Mouse (Mus musculus) C2C12 (cell line): ENCODE results near the gene Pdcl.

Experiments used
- CTCF ChIP-seq: IDR thresholded peaks from one replicate; pipeline ENCODE4 v1.5.1; 2011; ENCODE audit not compliant: control insufficient read depth, insufficient read depth, insufficient read length
- MYOD1 ChIP-seq: IDR thresholded peaks from one replicate; pipeline ENCODE4 v1.6.1; 2011; ENCODE audit warnings: low read depth; ENCODE audit not compliant: control insufficient read depth, insufficient read length

DNA sequence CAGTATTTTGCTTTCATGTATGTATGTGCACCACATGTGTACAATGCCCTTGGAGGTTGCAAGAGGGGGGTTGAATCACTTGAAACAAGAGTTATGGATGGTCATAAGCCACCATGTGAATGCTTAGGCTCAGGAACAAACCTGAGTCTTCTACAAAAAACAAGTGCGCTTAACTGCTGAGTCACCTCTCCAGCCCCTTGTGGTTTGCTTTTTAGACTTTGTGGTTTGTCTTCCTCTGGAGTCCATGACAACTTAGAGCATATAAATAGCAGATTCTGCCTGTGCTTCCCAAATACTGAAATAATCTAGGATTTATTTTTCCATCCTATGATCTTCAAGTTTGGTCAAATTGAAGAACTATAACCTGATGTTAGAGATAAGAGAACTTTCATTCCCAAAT lies 16.9 kb upstream of the Pdcl start:
- TF ChIP-seq CTCF (no peak), MYOD1 (no peak)
